Mouse (Mus musculus): ENCODE data around the gene Vmn2r44. TPM values are rescaled to one million over a fixed set of nuclear protein-coding genes. Genes with fewer than 3 reads are reported as not detected.

Vmn2r44 gene
- 0.06 TPM in 1 of 2 replicates, not detected in the other for polyA plus RNA-seq (2012; ENCODE audit: low replicate concordance)

DNA sequence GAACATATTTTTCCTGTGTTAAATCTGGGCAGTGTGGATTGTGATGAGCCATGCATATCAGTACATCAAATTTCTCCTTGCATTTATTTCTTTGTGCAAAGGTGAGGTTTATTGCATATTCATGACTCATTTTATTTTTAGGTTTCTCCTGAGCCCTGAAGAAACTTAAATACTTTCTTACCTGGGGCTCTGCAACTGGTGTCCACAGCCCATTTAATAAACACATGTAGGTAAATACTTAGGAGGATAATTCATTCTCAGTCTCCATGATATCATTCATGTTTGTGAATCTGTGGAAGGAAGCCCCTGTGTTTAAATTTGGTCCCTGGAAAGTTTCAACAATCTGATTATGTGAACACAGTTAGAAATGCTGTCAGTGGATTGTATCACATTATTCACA lies at the start of gene Vmn2r44:
Gene Vmn2r44, minus strand, starts transcription at position 101 of the 400 bp plus-strand sequence.

Other genes with a start within 250 kb of the Vmn2r44 start
- gene Vmn2r41, start 221.7 kb downstream of the Vmn2r44 start, polyA plus RNA-seq (2012; ENCODE audit: low replicate concordance), result not detected in 2 replicates
- gene Vmn2r42, start 183.0 kb downstream of the Vmn2r44 start, polyA plus RNA-seq (2012; ENCODE audit: low replicate concordance), result 0.05 TPM in 1 of 2 replicates, not detected in the other
- gene Vmn2r43, start 122.7 kb downstream of the Vmn2r44 start, polyA plus RNA-seq (2012; ENCODE audit: low replicate concordance), result not detected in 2 replicates
- not detected in 2 replicates for gene Vmn2r45, start 105.7 kb upstream of the Vmn2r44 start, polyA plus RNA-seq (2012; ENCODE audit: low replicate concordance)

Measured in leukemia stem cell, adult 10-12 weeks (primary cell).